In the genomic region with DNA sequence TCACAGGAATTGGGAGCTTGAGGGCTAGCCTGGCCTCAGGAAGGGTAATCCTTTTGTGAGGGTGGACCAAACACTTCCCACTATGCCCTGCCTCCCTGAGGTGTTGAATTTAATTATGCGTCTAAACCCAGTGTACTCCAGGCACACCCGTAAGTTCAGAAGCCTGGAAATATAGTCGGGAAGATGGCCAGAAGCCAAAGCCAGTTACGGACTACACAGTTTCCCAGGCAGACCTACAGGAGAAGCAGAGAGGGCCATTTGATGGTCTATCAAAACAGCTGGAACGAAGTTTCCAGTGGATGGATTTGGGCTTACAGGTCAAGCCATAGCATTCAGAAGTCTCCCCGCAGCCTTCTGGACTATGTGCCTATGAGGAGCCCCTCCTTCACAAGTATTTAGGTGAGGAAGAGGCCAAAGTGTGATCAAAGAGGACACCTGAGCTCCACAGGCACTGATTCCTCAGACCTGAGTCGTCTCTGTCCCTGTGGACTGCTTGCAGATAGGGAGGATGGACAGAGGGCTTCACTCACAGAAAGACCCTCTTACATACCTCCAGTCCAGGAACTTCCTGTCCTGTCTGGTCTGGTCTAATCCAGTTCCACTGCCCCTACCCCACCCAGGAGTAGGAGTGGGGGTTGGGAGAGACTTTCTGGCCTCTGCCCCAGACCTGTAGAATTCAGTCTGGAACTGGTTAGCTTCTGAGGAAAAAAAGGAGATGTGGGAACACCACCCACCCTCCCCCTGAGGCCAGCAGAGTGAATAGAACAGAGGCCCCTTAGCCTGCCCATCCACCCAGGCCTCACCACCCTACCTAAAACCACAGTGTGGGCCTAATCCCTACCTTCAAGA, we compare ENCODE assay signal across 8 mouse cellular contexts. TPM values are rescaled to one million over a fixed set of nuclear protein-coding genes. Genes with fewer than 3 reads are reported as not detected.
DNase-seq lines count a peak whose midpoint lies in the region; ATAC-seq and TF ChIP-seq lines count a peak whose summit lies in the region.
"Had no signal": no experiment of that assay in that cellular context is flagged by ENCODE, and none has a peak within 500 bp of the region (broad histone marks: within the 10 kb centered on the region; RNA-seq: fewer than 3 reads in every experiment).

No protein-coding gene starts in this region.

- TF ChIP-seq POLR2A in testis, adult 2 months (IDR thresholded peaks at IDR 0.05; ENCODE audit: control insufficient read depth, low read depth, low read length): no peak
- TF ChIP-seq POLR2A in limb, embryonic 14.5 days (IDR thresholded peaks at IDR 0.05; ENCODE audit: borderline replicate concordance, extremely low read depth, insufficient read depth, insufficient read length): no peak

- TF ChIP-seq CTCF in testis, adult 2 months (IDR thresholded peaks at IDR 0.05; ENCODE audit: control insufficient read depth, insufficient read depth, insufficient replicate concordance, low read depth, low read length): no peak

- H3K4me1 ChIP-seq in testis, adult 2 months (ENCODE audit: control insufficient read depth, insufficient read depth, low read length): peaks cover 3% of the 10 kb centered on the region; the same call in 1 of the 2 replicates
- peaks cover 55% of the 10 kb centered on the region for H3K4me1 ChIP-seq in heart, embryonic 16.5 days (ENCODE audit: control insufficient read depth, insufficient read depth, low read length)
- H3K4me1 ChIP-seq in limb, embryonic 14.5 days (ENCODE audit: control insufficient read depth, insufficient read depth, low read length): peaks cover 26% of the 10 kb centered on the region

- peak overlapping the region; percentile 64 for H3K9ac ChIP-seq in heart, embryonic 16.5 days (ENCODE audit: low read length)
- H3K9ac ChIP-seq in limb, embryonic 14.5 days (ENCODE audit: low read depth, low read length, severe bottlenecking): peak overlapping the region; percentile 38; the same call in 1 of the 2 replicates

- H3K36me3 ChIP-seq in testis, adult 2 months (ENCODE audit: control insufficient read depth, insufficient read depth, low read length): peaks cover 3% of the 10 kb centered on the region
- H3K36me3 ChIP-seq in heart, embryonic 16.5 days (ENCODE audit: control insufficient read depth, insufficient read depth): peaks cover 31% of the 10 kb centered on the region
- peaks cover 49% of the 10 kb centered on the region for H3K36me3 ChIP-seq in limb, embryonic 14.5 days (ENCODE audit: control insufficient read depth, insufficient read depth, low read length)

- no peak overlapping the region for H3K4me3 ChIP-seq in testis, adult 2 months (ENCODE audit: control insufficient read depth, low read depth, low read length)
- no peak overlapping the region for H3K4me3 ChIP-seq in heart, embryonic 16.5 days (ENCODE audit: low read length)
- H3K4me3 ChIP-seq in limb, embryonic 14.5 days (replicated peaks; ENCODE audit: low read length): no peak overlapping the region

- H3K27me3 ChIP-seq in testis, adult 2 months (ENCODE audit: control insufficient read depth, insufficient read depth, low read length): no peaks in the 10 kb centered on the region
- H3K27me3 ChIP-seq in heart, embryonic 16.5 days (ENCODE audit: control insufficient read depth, insufficient read depth, low read length): no peaks in the 10 kb centered on the region
- no peaks in the 10 kb centered on the region for H3K27me3 ChIP-seq in limb, embryonic 14.5 days (ENCODE audit: control insufficient read depth, insufficient read depth, low read length)

- DNase-seq in testis, postnatal 14 days (ENCODE audit: low spot score): no peak
- DNase-seq in limb, embryonic 14.5 days (ENCODE audit: low spot score): peak; percentile 27
- DNase-seq in layer of hippocampus, postnatal 10 days (ENCODE audit: low spot score in 2 of 2): no peak
- DNase-seq in right cerebral cortex, postnatal 25 days: no peak
- no peak for DNase-seq in layer of hippocampus, postnatal 25 days (ENCODE audit: extremely low spot score in 1 of 2, low spot score in 1 of 2)

- 45% methylated on average over 7 of the region's 7 CpGs for WGBS in heart, embryonic 16.5 days
- WGBS in limb, embryonic 14.5 days: 37% methylated on average over 7 of the region's 7 CpGs

- H3K9me3 ChIP-seq in heart, embryonic 16.5 days (replicated peaks; ENCODE audit: control insufficient read depth, low read length): no peaks in the 10 kb centered on the region
- no peaks in the 10 kb centered on the region for H3K9me3 ChIP-seq in limb, embryonic 14.5 days (ENCODE audit: control insufficient read depth, low read length)

- no peak for ATAC-seq in heart, embryonic 16.5 days (replicated peaks; ENCODE audit: extremely low read depth, insufficient read depth, low FRiP score)
- no peak for ATAC-seq in limb, embryonic 14.5 days (ENCODE audit: low FRiP score, low read depth)

- no peak overlapping the region for H3K4me2 ChIP-seq in heart, embryonic 16.5 days (ENCODE audit: low read depth, low read length)
- H3K4me2 ChIP-seq in limb, embryonic 14.5 days (replicated peaks; ENCODE audit: low read depth, low read length, severe bottlenecking): no peak overlapping the region

- H3K27ac ChIP-seq in testis, adult 2 months (ENCODE audit: control insufficient read depth, insufficient read depth, low read depth, low read length): peak overlapping the region; percentile 12
- peak overlapping the region; percentile 95 for H3K27ac ChIP-seq in heart, embryonic 16.5 days (ENCODE audit: low read length)
- H3K27ac ChIP-seq in limb, embryonic 14.5 days (replicated peaks; ENCODE audit: low read depth, low read length): peak overlapping the region; percentile 79

RNA-seq across cellular contexts. Expression of gene Phyhd1, which starts 1.1 kb away (rescaled TPM):
- 1.8 and 3.0 TPM in 2 replicates for polyA plus RNA-seq in testis, adult 2 months (2012; rRNA removed)
- 9.4 and 13.1 TPM in 2 replicates for polyA plus RNA-seq in heart, embryonic 16.5 days (2015; fragmentation: Nextera tagmentation; extraction: Ambion mirVana)
- 11.7 and 12.8 TPM in 2 replicates for polyA plus RNA-seq in limb, embryonic 14.5 days (2012; rRNA removed)
- 5.0 and 5.1 TPM in 2 replicates for polyA plus RNA-seq in limb, embryonic 14.5 days (2014; fragmentation: Nextera tagmentation; extraction: Ambion mirVana)
- 10 to 100 TPM; 16.9 to 19.2 TPM for total RNA-seq in layer of hippocampus, postnatal 10 days (2021)
- total RNA-seq in layer of hippocampus, postnatal 25 days (2021): 10 to 100 TPM; 18.6 to 24.8 TPM

RNA-seq across cellular contexts. Expression of gene Gm28038, which starts 15.9 kb away (rescaled TPM):
- polyA plus RNA-seq in testis, adult 2 months (2012; rRNA removed): not detected in 2 replicates
- not detected in 2 replicates for polyA plus RNA-seq in heart, embryonic 16.5 days (2015; fragmentation: Nextera tagmentation; extraction: Ambion mirVana)
- polyA plus RNA-seq in limb, embryonic 14.5 days (2012; rRNA removed): not detected in 2 replicates
- not detected in 2 replicates for polyA plus RNA-seq in limb, embryonic 14.5 days (2014; fragmentation: Nextera tagmentation; extraction: Ambion mirVana)
- total RNA-seq in layer of hippocampus, postnatal 10 days (2021): not detected
- not detected for total RNA-seq in layer of hippocampus, postnatal 25 days (2021)
- total RNA-seq: neutrophil, adult 5-6 weeks had no signal

RNA-seq across cellular contexts. Expression of gene Dolk, which starts 21.2 kb away (rescaled TPM):
- 6.2 and 6.6 TPM in 2 replicates for polyA plus RNA-seq in testis, adult 2 months (2012; rRNA removed)
- 31.8 and 33.0 TPM in 2 replicates for polyA plus RNA-seq in heart, embryonic 16.5 days (2015; fragmentation: Nextera tagmentation; extraction: Ambion mirVana)
- polyA plus RNA-seq in limb, embryonic 14.5 days (2012; rRNA removed): 13.8 and 19.0 TPM in 2 replicates
- 31.0 and 32.4 TPM in 2 replicates for polyA plus RNA-seq in limb, embryonic 14.5 days (2014; fragmentation: Nextera tagmentation; extraction: Ambion mirVana)
- total RNA-seq in layer of hippocampus, postnatal 10 days (2021): 10 to 100 TPM; 23.8 to 24.4 TPM
- 10 to 100 TPM; 24.3 to 25.7 TPM for total RNA-seq in layer of hippocampus, postnatal 25 days (2021)

RNA-seq across cellular contexts. Expression of gene Nup188, which starts 21.3 kb away (rescaled TPM):
- polyA plus RNA-seq in testis, adult 2 months (2012; rRNA removed): 125 and 135 TPM in 2 replicates
- polyA plus RNA-seq in heart, embryonic 16.5 days (2015; fragmentation: Nextera tagmentation; extraction: Ambion mirVana): 21.2 and 23.6 TPM in 2 replicates
- 55.6 and 73.6 TPM in 2 replicates for polyA plus RNA-seq in limb, embryonic 14.5 days (2012; rRNA removed)
- 39.8 and 42.6 TPM in 2 replicates for polyA plus RNA-seq in limb, embryonic 14.5 days (2014; fragmentation: Nextera tagmentation; extraction: Ambion mirVana)
- 10 to 100 TPM; 24.6 to 30.1 TPM for total RNA-seq in layer of hippocampus, postnatal 10 days (2021)
- total RNA-seq in layer of hippocampus, postnatal 25 days (2021): 10 to 100 TPM; 18.7 to 22.0 TPM

RNA-seq across cellular contexts. Expression of gene Gm28035, which starts 24.5 kb away (rescaled TPM):
- 0.76 and 0.98 TPM in 2 replicates for polyA plus RNA-seq in testis, adult 2 months (2012; rRNA removed)
- polyA plus RNA-seq in heart, embryonic 16.5 days (2015; fragmentation: Nextera tagmentation; extraction: Ambion mirVana): 0.22 and 0.40 TPM in 2 replicates
- polyA plus RNA-seq in limb, embryonic 14.5 days (2012; rRNA removed): 3.8 and 6.0 TPM in 2 replicates
- polyA plus RNA-seq in limb, embryonic 14.5 days (2014; fragmentation: Nextera tagmentation; extraction: Ambion mirVana): 0.11 and 0.23 TPM in 2 replicates
- 1 to 10 TPM; 5.8 to 7.2 TPM for total RNA-seq in layer of hippocampus, postnatal 10 days (2021)
- total RNA-seq in layer of hippocampus, postnatal 25 days (2021): 1 to 10 TPM; 6.1 to 7.4 TPM

Comparison
In these comparisons a context has a peak if more than half of its experiments do, and no peak if none do; other contexts are left out.
1. H3K27ac ChIP-seq: peak in every context shown above with its lines; median percentile 95 in heart, embryonic 16.5 days; 79 in limb, embryonic 14.5 days; 12 in testis, adult 2 months.